Mouse (Mus musculus) telencephalon, adult 2 months (tissue): ENCODE measurements around the gene Pou6f2.
A peak's percentile ranks its signal among the peaks of the same experiment; 100 is the strongest.

Experiments
- DNase-seq: peaks from one replicate; pipeline ENCODE4 v3.0.0-alpha.2; 2011; ENCODE audit warnings: low read depth, low spot score

The Pou6f2 gene

DNA sequence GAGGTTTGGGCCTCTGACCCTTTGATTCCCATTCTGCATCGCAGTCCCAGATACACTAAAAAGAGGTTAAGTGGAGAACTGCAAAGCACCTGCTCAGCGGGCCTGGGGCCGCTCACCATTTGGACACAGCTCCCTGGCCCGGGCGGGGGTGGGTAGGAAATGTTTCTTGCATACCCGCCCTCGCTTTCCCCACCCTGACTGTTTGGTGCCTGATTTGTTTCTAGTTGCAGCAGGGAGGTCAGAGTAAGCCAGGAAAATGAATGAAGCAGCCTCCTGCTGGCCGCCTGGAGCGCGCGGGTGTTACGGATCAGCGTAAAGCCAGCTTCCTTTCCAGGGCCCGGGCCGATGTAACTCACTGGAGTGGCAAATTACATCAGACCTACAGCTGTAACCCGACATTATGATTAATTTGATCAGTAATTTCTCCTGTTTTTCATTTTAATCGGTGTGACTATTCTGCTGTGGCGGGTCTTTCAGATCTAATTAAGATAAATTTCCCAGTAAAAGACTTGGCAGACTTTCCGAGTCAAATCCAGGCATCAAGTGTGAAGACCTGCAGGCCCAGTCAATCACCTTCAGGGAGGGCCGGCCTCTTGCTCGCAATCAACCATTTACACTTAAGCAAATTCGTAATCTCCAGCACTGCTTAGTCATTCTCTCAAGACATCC, 178.8 kb downstream of the Pou6f2 start:
- DNase-seq, result no peak

DNA sequence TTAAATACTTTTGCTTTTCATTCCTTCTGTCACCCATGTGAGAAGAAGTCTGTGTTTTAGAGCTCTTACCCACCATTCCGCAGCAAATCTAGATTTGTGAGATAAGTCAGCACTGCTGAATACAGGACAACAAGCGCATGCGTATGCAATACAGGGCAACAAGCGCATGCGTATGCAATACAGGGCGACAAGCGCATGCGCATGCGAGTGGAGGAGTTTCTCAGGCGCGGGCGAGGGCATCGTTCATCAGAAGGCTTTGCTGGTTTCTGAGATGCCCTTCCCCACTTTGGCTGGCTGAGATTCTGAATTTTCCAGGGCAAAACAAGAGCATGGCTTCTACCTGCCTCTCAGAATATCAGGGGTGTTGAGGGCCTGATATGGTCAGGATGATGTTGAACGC, 186.2 kb downstream of the Pou6f2 start:
- DNase-seq, result no peak

DNA sequence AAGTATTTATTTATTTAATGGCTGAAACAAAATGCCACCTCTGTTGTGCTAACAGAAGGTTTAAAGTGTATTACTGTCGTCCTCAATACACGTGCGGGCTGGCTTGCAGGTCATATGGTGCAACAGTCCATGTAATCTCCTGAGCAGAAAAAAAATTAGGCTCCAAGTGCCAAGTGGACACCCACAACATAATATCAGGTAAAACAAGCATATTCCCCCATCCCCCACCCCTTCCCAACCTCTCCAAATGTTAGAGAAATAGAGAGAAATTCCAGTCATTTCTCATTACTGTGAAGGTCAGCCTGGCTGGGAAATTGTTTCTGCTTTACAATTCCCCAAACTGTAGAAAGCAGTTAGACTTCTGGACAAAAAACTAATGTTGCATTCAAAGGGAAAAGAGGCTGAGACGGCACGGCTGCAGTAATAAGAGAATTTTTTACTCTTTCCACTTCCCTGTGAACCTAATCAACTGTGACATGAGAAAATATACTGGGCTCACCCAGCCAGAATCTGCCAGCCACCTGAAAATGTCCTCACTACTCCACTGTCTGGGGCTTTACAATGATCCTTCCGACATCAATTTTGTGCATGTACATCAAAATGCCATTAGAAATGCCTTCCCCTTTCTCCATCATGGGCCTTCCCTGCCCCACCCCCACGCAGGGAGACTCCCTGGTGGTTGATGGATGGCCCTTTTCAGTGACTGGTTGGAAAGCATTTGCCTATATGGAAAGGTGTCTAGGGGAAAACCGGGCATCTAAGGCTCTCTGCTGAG, 192.8 kb downstream of the Pou6f2 start:
- DNase-seq, result no peak

DNA sequence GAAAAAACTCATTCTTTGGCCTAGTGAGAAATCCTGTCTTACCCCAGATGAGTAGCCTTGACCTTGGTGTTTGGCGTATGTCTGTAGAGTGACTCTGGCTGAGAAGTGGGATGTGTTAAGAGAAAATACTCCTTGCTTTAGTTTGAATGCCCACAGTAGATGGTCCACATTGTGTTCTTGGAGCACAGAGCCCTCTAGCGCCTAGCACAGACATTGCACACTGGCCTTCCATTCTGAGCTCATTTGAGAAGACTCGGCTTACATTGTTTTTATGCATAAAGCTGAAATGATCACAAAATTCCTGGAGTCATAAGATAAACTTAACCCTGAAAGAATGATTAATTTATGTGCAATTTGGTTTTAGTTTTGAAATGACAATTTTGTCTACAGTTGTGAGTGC, 223.5 kb downstream of the Pou6f2 start:
- DNase-seq, result no peak

DNA sequence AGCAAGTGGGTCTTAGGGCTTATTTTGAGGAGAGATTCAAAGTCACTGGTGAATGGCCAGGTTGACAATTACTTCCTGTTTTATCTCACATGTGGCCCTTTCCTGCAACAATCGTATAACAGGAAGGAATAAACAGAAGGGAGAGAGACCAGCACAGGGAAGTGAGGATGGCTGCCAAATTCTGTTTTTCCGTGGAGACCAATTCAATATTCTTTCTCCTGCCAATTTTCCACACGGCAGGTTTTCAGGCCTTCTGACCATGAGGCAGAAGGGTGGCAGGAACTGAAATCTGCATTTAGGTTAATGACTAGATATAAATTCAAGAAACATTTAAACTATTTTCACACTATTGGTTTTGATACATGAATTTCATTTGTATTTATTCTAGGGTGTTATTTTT, 224.5 kb downstream of the Pou6f2 start:
- no peak for DNase-seq

DNA sequence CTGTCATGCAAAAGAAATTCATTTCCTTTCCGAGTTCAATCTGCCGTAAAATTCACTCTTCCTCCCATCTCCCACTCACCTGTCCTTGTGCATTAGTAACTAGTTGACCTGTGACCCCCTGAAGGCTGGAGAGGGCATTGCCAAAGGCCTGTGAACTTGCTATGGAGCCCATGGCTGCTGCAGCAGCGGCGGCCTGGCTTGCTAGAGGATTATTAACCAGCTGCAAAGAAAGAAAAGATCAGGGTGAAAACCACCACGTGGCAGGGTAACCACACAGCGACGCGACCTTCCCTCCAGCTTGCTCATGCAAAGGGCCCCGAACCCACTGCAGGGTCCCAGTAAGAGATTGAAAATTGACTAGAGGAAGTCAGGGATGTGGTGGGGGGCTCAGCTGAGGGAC, 225.2 kb downstream of the Pou6f2 start:
- DNase-seq, result no peak

DNA sequence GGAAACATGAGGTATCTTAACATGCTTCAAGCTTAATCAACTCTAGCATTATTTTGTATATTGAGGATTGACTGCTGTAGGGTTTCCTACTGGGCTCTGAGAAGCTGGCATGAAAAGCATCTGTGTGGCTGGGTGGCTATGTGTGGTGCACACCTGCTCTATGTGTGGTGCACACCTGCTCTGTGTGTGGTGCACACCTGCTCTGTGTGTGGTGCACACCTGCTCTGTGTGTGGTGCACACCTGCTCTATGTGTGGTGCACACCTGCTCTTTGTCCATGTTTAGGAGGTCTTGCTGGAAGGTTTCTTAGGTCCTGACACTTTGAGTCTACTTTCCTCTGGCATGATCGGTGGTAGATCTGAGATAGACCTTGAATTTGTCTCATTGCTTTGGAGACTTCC, 233.3 kb downstream of the Pou6f2 start:
- no peak for DNase-seq

DNA sequence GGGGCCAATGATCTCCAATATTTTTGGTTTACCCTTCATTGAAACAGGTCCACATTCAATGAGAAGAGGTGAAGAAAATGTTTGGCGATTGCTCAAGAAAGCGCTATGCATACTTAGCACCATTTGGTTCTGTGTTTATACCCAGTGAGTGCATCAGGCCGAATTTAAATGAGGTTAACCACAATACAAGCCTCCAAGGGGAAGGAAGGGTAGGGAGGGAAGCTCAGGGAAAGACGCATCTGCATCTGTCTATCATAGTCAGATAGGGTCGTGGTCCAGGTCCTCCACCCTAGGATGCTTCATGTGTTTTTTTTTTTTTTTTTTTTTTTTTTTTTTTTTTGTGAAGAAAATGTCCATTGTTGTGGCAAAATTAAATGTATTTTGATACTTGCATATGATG, 236.9 kb downstream of the Pou6f2 start:
- DNase-seq, result no peak

DNA sequence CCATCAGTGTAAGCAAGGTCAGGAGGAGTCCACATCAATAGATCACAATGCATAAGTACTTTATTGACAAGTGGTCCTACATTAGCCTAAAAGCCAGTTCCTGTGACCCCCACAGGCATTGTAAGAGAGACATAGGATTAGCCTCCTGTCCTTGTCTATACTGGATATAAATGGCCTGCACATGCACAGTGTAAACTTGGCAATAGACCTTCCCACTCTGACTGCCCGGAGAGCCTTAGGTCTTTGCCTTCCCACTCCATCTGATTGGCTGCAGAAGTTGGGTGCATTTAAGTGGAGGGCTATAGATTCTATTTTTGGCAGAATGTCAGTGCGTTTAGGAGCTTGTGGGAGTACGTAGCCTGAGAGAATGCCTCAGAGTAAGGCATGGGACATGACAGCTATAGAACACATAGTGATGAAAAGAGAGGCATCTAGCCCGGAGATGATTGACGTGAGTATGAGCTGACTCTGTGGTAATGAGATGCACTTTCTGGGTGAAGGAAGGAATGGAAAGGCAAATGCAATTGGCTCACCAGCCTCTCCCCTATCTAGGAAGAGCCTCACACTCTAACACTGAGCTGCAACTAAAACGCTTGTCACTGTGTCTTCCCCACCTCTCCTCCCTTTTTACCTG, 243.4 kb downstream of the Pou6f2 start:
- DNase-seq, result no peak

DNA sequence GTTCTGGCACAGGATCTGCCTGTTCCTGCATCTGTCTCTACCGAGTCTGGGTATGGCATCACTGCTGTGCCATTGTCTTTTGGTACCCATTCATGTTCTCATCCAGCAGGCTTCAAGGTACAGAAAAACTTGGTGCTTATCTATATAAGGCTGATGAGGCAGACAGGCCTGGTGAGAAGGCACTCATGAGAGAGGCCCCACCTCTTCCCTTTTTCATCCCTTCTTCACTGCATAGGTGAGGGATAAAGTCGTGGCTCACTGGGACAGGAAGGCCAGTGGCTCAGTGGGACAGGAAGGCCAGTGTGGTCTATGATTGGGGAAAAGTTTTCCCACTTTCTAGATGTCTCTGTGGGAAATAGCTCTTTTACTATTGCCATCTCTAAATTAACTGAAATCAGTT, 263.8 kb downstream of the Pou6f2 start:
- no peak for DNase-seq

DNA sequence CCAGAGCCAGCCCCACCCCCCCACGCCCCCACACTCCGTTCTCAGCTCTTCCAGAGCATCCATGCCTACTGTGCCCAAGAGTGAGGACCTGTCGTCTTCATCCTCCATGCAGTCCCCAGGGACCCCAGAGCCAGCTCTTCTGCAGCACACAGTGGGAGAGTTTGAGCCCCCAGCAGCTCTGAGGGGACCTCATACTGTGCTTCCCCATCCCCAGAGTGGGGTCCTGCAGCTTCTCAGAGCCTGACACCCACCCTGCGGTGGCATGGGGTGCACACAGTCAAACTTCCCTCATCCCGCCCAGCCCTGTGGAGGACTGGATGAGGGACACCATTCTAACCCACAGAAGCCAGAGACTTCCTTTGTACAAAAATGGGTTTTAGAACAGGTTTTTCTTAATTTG, 264.3 kb downstream of the Pou6f2 start:
- DNase-seq, result no peak

DNA sequence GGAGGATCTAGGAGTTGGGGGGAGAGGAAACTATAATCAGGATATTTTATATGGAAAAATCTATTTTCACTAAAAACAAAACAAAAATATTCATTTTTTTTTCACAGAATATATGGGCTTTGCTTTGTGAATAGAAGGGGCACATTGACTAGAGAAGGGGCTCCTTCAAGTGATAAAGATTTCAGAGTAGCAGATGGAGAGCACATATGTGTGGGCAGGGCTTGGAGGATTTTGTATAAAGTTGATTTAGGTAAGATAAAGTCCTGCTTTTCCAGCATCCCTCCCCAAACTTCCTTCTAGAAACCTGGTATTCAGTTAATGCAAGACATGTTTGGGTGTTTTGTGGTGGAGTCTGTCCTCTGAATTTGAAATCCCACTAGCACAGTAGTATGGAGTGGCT, 266.2 kb downstream of the Pou6f2 start:
- no peak for DNase-seq

DNA sequence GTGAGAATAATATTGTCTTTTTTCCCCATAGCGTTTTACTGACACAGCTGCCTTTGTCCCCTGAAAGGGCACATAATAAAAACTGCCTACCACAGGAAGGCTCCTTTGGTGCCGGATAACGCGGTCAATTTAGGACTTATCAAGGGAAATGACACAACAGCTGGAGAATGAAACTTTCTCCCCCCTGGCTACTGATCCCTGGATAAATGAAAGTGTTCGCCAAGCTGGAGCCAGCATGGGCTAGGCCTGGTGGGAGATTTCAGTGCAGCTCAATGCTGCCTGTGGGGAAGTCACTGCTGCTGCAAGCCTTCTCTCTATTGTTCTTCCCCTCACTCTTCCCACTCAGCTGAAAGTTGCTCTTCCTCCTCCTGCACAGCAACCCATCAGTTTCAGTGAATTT, 267.8 kb downstream of the Pou6f2 start:
- DNase-seq, result no peak

DNA sequence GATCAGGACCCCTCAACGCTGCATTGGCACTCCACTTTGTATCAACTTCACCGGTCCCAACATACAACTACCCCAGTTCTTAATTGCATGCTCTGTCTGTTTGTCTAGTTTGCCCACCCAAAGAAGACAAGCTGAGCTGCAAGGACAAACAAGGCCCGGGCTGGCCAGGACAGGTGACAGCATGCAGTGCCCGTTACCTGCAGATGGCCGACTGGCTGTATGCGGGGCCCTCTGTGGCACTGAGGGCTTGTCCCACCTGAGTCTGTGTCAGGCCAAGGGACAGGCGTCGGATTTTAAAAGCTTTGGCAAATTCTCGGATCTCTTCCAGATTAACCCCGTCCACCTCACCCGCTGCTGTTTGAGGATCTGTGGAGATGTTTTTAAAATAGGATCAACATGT, 268.7 kb downstream of the Pou6f2 start:
- DNase-seq, result no peak

DNA sequence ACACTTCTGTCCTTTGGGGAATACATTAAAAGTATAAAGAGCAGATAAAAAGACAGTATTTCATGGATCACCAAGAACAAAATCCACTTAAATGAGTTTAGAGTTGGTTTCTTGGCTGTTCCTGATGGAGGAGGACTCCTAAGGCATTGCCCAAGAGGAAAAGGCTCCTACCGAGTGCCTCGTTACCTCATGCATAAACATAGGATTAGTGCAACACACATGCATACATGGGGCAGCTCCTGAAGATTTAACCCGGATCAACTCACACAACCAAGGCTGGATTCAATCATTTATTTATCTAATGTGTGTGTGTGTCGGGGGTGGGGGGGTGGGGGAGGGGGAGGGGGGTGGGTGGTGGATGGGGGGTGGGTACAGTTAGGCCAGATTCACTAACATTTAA, 269.4 kb downstream of the Pou6f2 start:
- DNase-seq, result no peak

DNA sequence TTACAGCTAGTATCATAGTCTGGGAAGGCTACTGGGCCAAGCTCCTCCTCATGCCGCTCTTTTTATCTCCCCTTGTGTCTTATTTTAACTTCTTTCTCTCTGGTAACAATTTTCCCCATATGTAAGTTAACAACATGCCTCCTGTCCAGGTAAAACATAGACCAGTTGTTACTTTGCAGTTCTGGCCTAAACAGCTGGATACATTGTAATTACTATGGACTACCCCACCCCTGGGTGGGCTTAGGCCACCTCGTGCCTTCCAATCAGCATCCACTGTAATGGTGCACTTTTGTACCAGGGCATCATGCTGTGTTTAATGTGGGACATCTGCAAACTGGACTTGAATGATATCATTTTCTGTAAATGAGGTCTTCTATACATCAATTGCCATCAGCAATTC, 271.4 kb downstream of the Pou6f2 start:
- DNase-seq, result no peak

DNA sequence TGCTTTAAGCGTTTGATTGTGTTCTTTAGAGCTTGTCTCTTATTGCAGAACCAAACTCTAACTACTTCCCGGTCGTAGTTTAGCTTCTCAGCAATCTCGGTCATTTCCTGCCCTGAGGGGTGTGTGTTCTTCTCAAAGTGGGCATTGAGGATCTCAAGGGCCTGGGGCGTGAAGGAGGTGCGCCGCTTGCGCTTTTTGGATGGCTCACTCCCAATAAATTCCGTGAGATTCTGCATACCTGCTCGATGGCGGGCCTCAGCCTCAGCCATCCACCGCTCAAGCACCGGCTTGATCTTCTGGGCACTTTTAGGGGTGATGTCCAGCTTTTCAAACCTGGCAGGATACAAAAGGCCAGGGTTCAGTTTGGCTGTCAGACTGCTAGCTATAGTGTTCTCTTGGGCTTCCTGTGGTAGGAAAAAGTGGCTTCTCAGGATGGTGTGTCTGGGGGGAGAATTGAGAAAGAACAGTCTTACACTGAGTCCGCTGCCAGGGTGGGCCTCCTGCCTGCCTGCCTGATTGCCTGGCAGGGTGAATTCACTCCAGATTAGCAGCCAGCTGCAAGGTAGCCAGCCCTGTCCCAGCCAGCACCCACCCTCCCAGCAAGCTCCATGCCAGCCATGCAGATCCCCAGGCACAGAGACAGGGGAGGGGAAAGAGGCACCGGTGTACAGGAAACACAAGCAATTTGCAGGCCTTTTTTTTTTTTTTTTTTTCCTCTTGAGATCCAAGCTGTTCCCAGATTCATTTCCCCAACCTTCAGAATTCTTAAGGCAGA, 272.1 kb downstream of the Pou6f2 start:
- DNase-seq, result no peak

DNA sequence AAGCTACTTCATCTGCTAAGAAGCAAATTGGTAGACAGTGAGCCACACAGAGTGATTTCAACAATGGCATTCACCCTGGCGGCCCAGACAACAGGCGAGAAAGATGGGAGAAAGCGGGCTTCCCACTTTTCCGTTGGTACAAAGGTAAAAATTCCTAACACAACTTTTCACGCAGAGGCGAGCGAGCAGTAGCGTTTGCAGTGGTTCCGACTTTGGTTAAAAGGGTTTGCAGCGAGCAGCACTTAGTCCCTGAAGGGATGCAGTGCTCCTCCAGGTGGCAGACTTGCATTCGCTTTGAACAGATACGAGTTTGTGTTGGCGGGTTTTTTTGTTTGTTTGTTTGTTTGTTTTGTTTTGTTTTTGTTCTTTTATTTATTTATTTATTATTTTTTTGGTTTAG, 273.1 kb downstream of the Pou6f2 start:
- peak; percentile 24 for DNase-seq

DNA sequence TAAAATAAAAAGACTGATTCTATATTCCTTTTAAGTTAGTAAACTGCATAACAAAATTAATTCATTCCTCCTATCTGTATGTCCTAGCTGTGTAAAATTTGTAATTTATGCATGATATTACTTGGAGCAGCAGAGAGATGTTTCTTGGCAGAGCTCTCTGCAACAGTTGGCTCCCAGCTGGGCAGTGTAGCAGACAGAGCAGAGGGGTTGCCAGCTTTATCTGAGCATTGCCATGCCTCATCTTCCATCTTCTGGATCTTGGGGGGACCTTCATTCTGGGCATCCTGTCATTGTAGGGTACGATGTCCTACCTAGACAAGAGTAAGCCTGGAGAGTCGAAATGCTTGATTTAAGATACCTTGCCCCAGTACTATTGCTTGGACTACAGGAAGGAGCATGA, 277.1 kb downstream of the Pou6f2 start:
- no peak for DNase-seq

DNA sequence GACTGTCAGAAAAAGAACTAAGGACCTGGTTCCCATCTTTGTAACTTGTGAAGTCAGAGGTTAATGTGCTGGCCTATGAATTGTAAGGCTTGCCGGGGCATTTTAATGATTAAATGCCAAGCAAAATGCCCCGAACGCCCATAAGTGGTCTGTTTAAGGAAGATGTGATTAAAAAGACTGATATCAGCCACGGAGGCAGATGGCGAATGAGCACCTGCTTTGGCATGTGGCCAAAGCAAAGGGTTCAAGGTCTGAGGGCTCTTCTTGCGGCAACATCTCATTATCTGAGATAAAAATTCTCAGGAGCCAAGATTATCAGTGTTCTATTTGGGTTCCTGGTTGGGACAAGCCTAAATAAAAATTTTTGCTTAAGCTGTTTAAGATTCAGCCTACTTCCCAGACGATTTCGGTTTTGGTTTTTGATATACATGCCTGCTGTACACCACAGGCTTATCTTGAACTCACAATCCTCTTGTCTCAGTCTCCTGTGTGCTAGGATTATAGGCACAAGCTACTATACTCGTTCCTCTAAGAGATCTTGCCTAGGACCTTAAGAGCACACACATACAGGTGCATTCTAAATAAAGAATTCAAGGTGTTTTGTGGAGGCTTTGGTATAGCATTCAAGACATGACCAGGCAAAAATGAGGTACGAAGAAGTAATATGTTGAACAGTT, 315.9 kb downstream of the Pou6f2 start:
- DNase-seq, result no peak
